Mouse (Mus musculus): ENCODE results near the gene Lypd6b. TPM values are rescaled to one million over a fixed set of nuclear protein-coding genes. Genes with fewer than 3 reads are reported as not detected.
A peak's percentile ranks its signal among the peaks of the same experiment; 100 is the strongest.

Lypd6b gene
- polyA plus RNA-seq, 1 experiment from 2014 or later = 12.5 TPM

- Histone ChIP-seq H3K9ac (no peak overlapping the region), H3K27me3 (no peaks in the 10 kb centered on the region), H3K4me1 (no peaks in the 10 kb centered on the region; the same call in 1 of the 2 replicates), H3K36me3 (no peaks in the 10 kb centered on the region), H3K4me2 (replicated peaks) (no peak overlapping the region), H3K27ac (replicated peaks) (no peak overlapping the region), H3K9me3 (replicated peaks) (no peaks in the 10 kb centered on the region), H3K4me3 (replicated peaks) (no peak overlapping the region)
- no peak for ATAC-seq (ENCODE audit: insufficient number of reproducible peaks, low FRiP score, low TSS enrichment, low read depth)
- WGBS = 49% methylated on average over 6 of the region's 6 CpGs
Measured at GRCm38 (mm10) chr2:49952632-49953293, 165.3 kb downstream of the Lypd6b start.

GRCm38 (mm10) chr2:49957449-49957848 is 170.0 kb downstream of the Lypd6b start:
- Histone ChIP-seq H3K27ac (replicated peaks) (no peak overlapping the region), H3K9me3 (replicated peaks) (no peaks in the 10 kb centered on the region), H3K4me2 (replicated peaks) (no peak overlapping the region), H3K4me1 (no peaks in the 10 kb centered on the region; the same call in 1 of the 2 replicates), H3K27me3 (no peaks in the 10 kb centered on the region), H3K36me3 (no peaks in the 10 kb centered on the region), H3K4me3 (replicated peaks) (no peak overlapping the region), H3K9ac (no peak overlapping the region)
- 50% methylated on average over 2 of the region's 2 CpGs for WGBS
- 0 out of 2 replicates have a peak, but pooled peaks have one; percentile 15 for ATAC-seq (ENCODE audit: insufficient number of reproducible peaks, low FRiP score, low TSS enrichment, low read depth)

GRCm38 (mm10) chr2:49961991-49962390 is 174.5 kb downstream of the Lypd6b start:
- H3K9me3 ChIP-seq (replicated peaks) = no peaks in the 10 kb centered on the region
- no peaks in the 10 kb centered on the region for H3K36me3 ChIP-seq
- H3K27me3 ChIP-seq = no peaks in the 10 kb centered on the region
- no peaks in the 10 kb centered on the region for H3K4me1 ChIP-seq
- H3K27ac ChIP-seq (replicated peaks) = no peak overlapping the region
- WGBS = 79% methylated on average over 2 of the region's 2 CpGs
- ATAC-seq (ENCODE audit: insufficient number of reproducible peaks, low FRiP score, low TSS enrichment, low read depth) = no peak
- H3K4me2 ChIP-seq (replicated peaks) = no peak overlapping the region
- H3K9ac ChIP-seq = no peak overlapping the region
- no peak overlapping the region for H3K4me3 ChIP-seq (replicated peaks)

- WGBS = 65% methylated on average over 3 of the region's 3 CpGs
Measured at GRCm38 (mm10) chr2:49964899-49965298, 177.4 kb downstream of the Lypd6b start.

GRCm38 (mm10) chr2:49967748-49968147 is 180.3 kb downstream of the Lypd6b start:
- H3K27me3 ChIP-seq = no peaks in the 10 kb centered on the region
- no peak for ATAC-seq (ENCODE audit: insufficient number of reproducible peaks, low FRiP score, low TSS enrichment, low read depth)
- no peak overlapping the region for H3K27ac ChIP-seq (replicated peaks)
- 57% methylated on average over 3 of the region's 3 CpGs for WGBS
- no peak overlapping the region for H3K9ac ChIP-seq
- H3K4me2 ChIP-seq (replicated peaks) = no peak overlapping the region
- H3K4me3 ChIP-seq (replicated peaks) = no peak overlapping the region
- H3K36me3 ChIP-seq = no peaks in the 10 kb centered on the region
- H3K4me1 ChIP-seq = no peaks in the 10 kb centered on the region
- H3K9me3 ChIP-seq (replicated peaks) = no peaks in the 10 kb centered on the region

More at GRCm38 (mm10) chr2:49964899-49965298, 177.4 kb downstream of the Lypd6b start:
- H3K27me3 ChIP-seq = no peaks in the 10 kb centered on the region
- H3K9me3 ChIP-seq (replicated peaks) = no peaks in the 10 kb centered on the region
- no peak overlapping the region for H3K4me2 ChIP-seq (replicated peaks)
- H3K4me1 ChIP-seq = no peaks in the 10 kb centered on the region
- ATAC-seq (ENCODE audit: insufficient number of reproducible peaks, low FRiP score, low TSS enrichment, low read depth) = no peak
- no peak overlapping the region for H3K4me3 ChIP-seq (replicated peaks)
- H3K36me3 ChIP-seq = no peaks in the 10 kb centered on the region
- no peak overlapping the region for H3K9ac ChIP-seq
- H3K27ac ChIP-seq (replicated peaks) = no peak overlapping the region

- Histone ChIP-seq H3K4me3 (replicated peaks) (no peak overlapping the region), H3K4me2 (replicated peaks) (no peak overlapping the region), H3K9ac (no peak overlapping the region), H3K27me3 (no peaks in the 10 kb centered on the region), H3K4me1 (no peaks in the 10 kb centered on the region), H3K27ac (replicated peaks) (no peak overlapping the region), H3K36me3 (no peaks in the 10 kb centered on the region), H3K9me3 (replicated peaks) (no peaks in the 10 kb centered on the region)
- no peak for ATAC-seq (ENCODE audit: insufficient number of reproducible peaks, low FRiP score, low TSS enrichment, low read depth)
- WGBS = 97% methylated on average over 3 of the region's 3 CpGs
Measured at GRCm38 (mm10) chr2:49970990-49971389, 183.5 kb downstream of the Lypd6b start.

GRCm38 (mm10) chr2:49978606-49979005 is 191.1 kb downstream of the Lypd6b start:
- Histone ChIP-seq H3K4me1 (no peaks in the 10 kb centered on the region), H3K9me3 (replicated peaks) (no peaks in the 10 kb centered on the region), H3K27me3 (no peaks in the 10 kb centered on the region), H3K9ac (no peak overlapping the region), H3K4me2 (replicated peaks) (no peak overlapping the region), H3K27ac (replicated peaks) (no peak overlapping the region), H3K36me3 (no peaks in the 10 kb centered on the region), H3K4me3 (replicated peaks) (no peak overlapping the region)
- WGBS = 66% methylated on average over 10 of the region's 10 CpGs
- ATAC-seq (ENCODE audit: insufficient number of reproducible peaks, low FRiP score, low TSS enrichment, low read depth) = no peak

GRCm38 (mm10) chr2:49979991-49980390 is 192.5 kb downstream of the Lypd6b start:
- no peak for ATAC-seq (ENCODE audit: insufficient number of reproducible peaks, low FRiP score, low TSS enrichment, low read depth)
- no peak overlapping the region for H3K4me3 ChIP-seq (replicated peaks)
- no peaks in the 10 kb centered on the region for H3K9me3 ChIP-seq (replicated peaks)
- H3K4me1 ChIP-seq = no peaks in the 10 kb centered on the region
- H3K36me3 ChIP-seq = no peaks in the 10 kb centered on the region
- no peak overlapping the region for H3K27ac ChIP-seq (replicated peaks)
- WGBS = 88% methylated on average over 3 of the region's 3 CpGs
- no peak overlapping the region for H3K4me2 ChIP-seq (replicated peaks)
- no peaks in the 10 kb centered on the region for H3K27me3 ChIP-seq
- no peak overlapping the region for H3K9ac ChIP-seq

- Histone ChIP-seq H3K4me2 (replicated peaks) (no peak overlapping the region), H3K9ac (no peak overlapping the region), H3K36me3 (no peaks in the 10 kb centered on the region), H3K4me1 (no peaks in the 10 kb centered on the region), H3K4me3 (replicated peaks) (no peak overlapping the region), H3K27ac (replicated peaks) (no peak overlapping the region), H3K27me3 (no peaks in the 10 kb centered on the region), H3K9me3 (replicated peaks) (no peaks in the 10 kb centered on the region)
- ATAC-seq (ENCODE audit: insufficient number of reproducible peaks, low FRiP score, low TSS enrichment, low read depth) = no peak
- 67% methylated on average over 5 of the region's 5 CpGs for WGBS
Measured at GRCm38 (mm10) chr2:49983021-49983420, 195.5 kb downstream of the Lypd6b start.

GRCm38 (mm10) chr2:49984780-49985179 is 197.3 kb downstream of the Lypd6b start:
- 57% methylated on average over 3 of the region's 3 CpGs for WGBS
- no peak overlapping the region for H3K4me2 ChIP-seq (replicated peaks)
- no peak overlapping the region for H3K27ac ChIP-seq (replicated peaks)
- H3K4me3 ChIP-seq (replicated peaks) = no peak overlapping the region
- no peak for ATAC-seq (ENCODE audit: insufficient number of reproducible peaks, low FRiP score, low TSS enrichment, low read depth)
- H3K36me3 ChIP-seq = no peaks in the 10 kb centered on the region
- no peaks in the 10 kb centered on the region for H3K27me3 ChIP-seq
- no peaks in the 10 kb centered on the region for H3K9me3 ChIP-seq (replicated peaks)
- no peak overlapping the region for H3K9ac ChIP-seq
- no peaks in the 10 kb centered on the region for H3K4me1 ChIP-seq

- ATAC-seq (ENCODE audit: insufficient number of reproducible peaks, low FRiP score, low TSS enrichment, low read depth) = no peak
- 86% methylated on average over 4 of the region's 4 CpGs for WGBS
Measured at GRCm38 (mm10) chr2:49995841-49996240, 208.4 kb downstream of the Lypd6b start.

GRCm38 (mm10) chr2:49997216-49997615 is 209.7 kb downstream of the Lypd6b start:
- Histone ChIP-seq H3K27me3 (no peaks in the 10 kb centered on the region), H3K4me1 (no peaks in the 10 kb centered on the region), H3K27ac (replicated peaks) (no peak overlapping the region), H3K9me3 (replicated peaks) (no peaks in the 10 kb centered on the region), H3K9ac (no peak overlapping the region), H3K4me2 (replicated peaks) (no peak overlapping the region), H3K36me3 (no peaks in the 10 kb centered on the region), H3K4me3 (replicated peaks) (no peak overlapping the region)
- 87% methylated on average over 1 of the region's 1 CpGs for WGBS
- no peak for ATAC-seq (ENCODE audit: insufficient number of reproducible peaks, low FRiP score, low TSS enrichment, low read depth)

More at GRCm38 (mm10) chr2:49995841-49996240, 208.4 kb downstream of the Lypd6b start:
- H3K27ac ChIP-seq (replicated peaks) = no peak overlapping the region
- H3K27me3 ChIP-seq = no peaks in the 10 kb centered on the region
- H3K4me1 ChIP-seq = no peaks in the 10 kb centered on the region
- no peak overlapping the region for H3K4me2 ChIP-seq (replicated peaks)
- H3K9ac ChIP-seq = no peak overlapping the region
- H3K4me3 ChIP-seq (replicated peaks) = no peak overlapping the region
- H3K9me3 ChIP-seq (replicated peaks) = no peaks in the 10 kb centered on the region
- no peaks in the 10 kb centered on the region for H3K36me3 ChIP-seq

All from embryonic facial prominence, embryonic 15.5 days (tissue).